Mouse (Mus musculus): Measurements from ENCODE around the gene Stra8. TPM values are rescaled to one million over a fixed set of nuclear protein-coding genes. Genes with fewer than 3 reads are reported as not detected.

Gene Stra8
- polyA plus RNA-seq, 1 experiment = not detected

DNA sequence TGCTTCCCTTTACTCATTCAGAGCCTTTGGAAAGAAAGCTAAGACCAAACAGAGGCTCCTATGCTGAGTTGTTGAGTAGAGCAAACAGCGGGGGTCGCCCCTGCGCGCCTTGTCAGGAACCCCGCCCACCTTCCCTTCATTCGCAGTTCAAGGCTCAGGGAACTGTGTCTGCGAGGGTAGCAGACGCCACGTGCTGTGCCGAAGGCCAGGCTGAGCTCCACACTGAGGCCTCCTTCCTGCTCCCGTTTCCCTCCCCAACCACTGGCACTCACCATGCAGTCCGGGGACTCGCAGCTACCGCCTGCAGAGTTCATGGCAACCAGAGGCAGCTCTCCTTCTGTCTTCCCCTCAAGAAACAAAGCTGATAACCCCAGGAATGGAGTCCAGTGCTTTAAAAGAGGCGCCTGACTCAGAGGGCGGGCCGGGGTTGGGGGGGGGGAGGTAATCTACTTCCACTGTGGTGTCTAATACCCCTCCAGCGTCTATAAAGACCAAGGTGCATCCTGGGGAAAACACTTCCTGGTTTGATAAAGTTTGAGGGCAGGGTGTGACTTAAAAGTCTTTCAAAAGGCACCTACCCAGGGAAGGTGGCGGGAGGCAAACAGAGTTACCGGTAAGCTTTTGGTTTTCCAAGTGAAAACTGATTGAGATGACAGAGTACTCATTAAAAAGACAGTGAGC is 68.3 kb downstream of the Stra8 start, which contains the start of gene Slc23a4:
Gene Slc23a4, minus strand, starts transcription at position 324 of the 681 bp plus-strand sequence.
- TF ChIP-seq CTCF (IDR thresholded peaks at IDR 0.05; ENCODE audit: low read depth, low read length) (no peak), POLR2A (IDR thresholded peaks at IDR 0.05; ENCODE audit: borderline replicate concordance, low read depth, low read length) (no peak)
- peaks cover 4% of the 10 kb centered on the region for H3K4me1 ChIP-seq (ENCODE audit: control insufficient read depth, insufficient read depth, low read length)
- H3K4me3 ChIP-seq (ENCODE audit: insufficient read depth, low read length) = no peak within 1 kb of the TSS
- H3K27ac ChIP-seq (ENCODE audit: insufficient read depth, low read depth, low read length) = no peak within 1 kb of the TSS

Other genes starting within 250 kb of the Stra8 start
- 3.3 and 4.6 TPM in 2 replicates for gene Agbl3, start 139.7 kb upstream of the Stra8 start, polyA plus RNA-seq (2012; ENCODE audit: insufficient read depth, insufficient read length, missing spikeins)
- gene Tmem140, start 57.0 kb upstream of the Stra8 start, polyA plus RNA-seq (2012; ENCODE audit: insufficient read depth, insufficient read length, missing spikeins) = 74.9 and 86.3 TPM in 2 replicates
- 10.6 and 11.6 TPM in 2 replicates for gene Cyren, start 42.1 kb upstream of the Stra8 start, polyA plus RNA-seq (2012; ENCODE audit: insufficient read depth, insufficient read length, missing spikeins)
- gene Wdr91, start 9.3 kb upstream of the Stra8 start, polyA plus RNA-seq (2012; ENCODE audit: insufficient read depth, insufficient read length, missing spikeins) = 85.3 and 90.3 TPM in 2 replicates
- gene Slc23a4, start 68.2 kb downstream of the Stra8 start, polyA plus RNA-seq (2012; ENCODE audit: insufficient read depth, insufficient read length, missing spikeins) = not detected in 2 replicates
- 34.2 and 36.4 TPM in 2 replicates for gene Cnot4, start 213.6 kb downstream of the Stra8 start, polyA plus RNA-seq (2012; ENCODE audit: insufficient read depth, insufficient read length, missing spikeins)

All from bone marrow macrophage, adult 2 months (primary cell).